Mouse (Mus musculus) MEL-GATA-1-ER (cell line): Measurements from ENCODE around the gene Eif5a.
A peak's percentile ranks its signal among the peaks of the same experiment; 100 is the strongest.
"Not testable (repeated sequence)": the region's sequence is repeated elsewhere in the genome, so short reads cannot be mapped to it uniquely, and the experiment has no call there.

ENCODE experiments used
- DNase-seq: peaks from one replicate; pipeline ENCODE4 v3.0.0-alpha.2; 2012; ENCODE audit warnings: low read depth; ENCODE audit errors: extremely low read depth

Gene Eif5a

DNA sequence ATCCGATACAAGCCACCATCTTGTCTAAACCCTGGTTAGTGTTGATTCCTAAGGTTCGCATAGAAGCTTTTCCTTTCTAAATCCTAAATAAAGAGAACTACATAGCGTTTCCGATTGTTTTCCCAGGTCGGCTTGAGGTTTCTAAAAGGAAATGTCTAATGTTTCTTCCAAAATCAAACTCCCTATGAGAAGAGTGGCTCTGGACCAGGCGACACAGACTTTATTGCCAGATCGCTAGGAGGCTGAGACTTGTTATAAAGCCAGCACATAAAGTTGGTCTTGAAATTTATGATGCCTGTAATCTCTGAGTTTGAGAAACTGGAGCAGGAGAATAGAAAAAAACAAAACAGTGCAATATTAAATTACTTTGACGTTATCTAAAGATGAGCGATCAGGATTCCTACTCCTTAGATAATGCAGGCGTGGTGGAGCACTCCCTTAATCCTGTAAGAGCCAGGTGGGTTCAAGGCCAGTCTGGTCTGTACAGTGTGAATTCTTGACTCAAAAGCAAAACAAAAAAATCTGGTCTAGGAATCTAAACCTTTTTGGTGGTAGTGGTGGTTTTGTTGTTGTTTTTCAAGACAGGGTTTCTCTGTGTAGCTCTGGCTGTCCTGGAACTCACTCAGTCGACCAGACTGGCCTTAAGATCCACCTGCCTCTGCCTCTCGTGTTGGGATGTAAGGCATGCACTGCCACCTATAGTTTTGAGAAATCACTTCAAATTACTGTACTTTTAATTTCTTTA lies 426 bp upstream of the Eif5a start:
- no peak for DNase-seq

DNA sequence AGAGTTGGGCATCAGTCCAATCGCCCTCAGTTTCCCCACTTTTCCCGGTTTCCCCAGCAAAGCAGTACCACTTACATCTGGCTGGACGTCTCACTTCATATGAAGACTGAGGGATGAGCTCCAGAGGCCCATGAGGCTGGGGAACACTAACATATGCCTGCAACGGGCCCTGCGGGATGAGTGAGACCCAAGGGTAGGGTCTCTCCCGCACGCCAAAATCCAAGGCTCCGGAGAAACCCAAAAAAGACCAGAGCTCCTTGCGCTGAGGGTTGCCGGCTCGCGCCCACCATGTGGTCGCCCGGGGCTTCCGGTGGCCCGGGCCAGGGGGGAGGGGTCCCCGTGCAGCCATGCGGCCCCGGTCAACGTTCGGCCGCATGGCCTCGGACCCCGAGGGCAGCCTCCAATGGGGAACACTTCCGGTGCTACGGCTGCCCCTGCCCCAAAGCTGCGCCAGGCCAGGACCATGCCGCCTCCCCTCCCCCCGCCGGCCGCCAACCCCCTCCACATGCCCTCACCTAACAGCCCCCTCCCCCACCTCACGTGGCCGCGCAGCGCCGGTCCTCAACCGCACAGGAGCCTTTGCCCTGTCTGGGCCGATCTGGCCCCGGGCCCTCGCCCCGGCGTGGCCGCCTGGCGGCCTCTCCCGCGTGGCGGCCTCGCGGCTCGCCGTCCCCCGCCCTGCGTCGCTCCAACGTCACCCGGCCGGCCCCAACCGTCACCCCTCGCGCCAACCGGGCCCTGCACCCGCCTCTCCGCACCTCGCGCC lies 1.3 kb downstream of the Eif5a start:
- DNase-seq: no peak

DNA sequence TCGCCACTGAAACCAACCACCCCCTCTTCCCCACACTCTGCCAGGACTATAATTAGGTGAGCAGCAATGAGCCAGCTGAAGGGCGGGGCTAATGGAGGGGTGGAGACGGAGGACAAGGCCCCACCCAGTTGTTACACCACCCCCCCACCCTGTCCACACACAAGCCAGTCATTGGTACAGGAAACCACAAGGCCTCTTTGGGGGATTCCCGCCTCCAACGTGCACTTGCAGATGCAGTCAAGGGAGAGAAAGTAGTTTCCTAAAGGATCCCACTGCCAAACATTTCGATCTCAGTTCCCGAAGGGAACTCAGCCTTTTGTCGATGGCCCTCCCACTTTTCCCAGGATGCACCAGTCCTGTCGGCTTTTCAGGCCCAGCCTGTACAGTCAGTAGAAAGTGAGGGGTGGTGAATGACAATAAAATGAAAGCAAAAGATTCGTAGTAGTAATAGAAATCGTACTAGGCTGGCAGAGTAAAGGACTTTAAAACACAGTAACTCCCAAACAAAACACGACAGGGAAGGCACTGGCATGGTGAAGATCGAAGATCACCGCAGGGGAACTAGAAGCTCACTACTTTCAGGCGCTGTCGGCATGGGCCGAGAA lies 2.0 kb downstream of the Eif5a start:
- peak; percentile 87 for DNase-seq

DNA sequence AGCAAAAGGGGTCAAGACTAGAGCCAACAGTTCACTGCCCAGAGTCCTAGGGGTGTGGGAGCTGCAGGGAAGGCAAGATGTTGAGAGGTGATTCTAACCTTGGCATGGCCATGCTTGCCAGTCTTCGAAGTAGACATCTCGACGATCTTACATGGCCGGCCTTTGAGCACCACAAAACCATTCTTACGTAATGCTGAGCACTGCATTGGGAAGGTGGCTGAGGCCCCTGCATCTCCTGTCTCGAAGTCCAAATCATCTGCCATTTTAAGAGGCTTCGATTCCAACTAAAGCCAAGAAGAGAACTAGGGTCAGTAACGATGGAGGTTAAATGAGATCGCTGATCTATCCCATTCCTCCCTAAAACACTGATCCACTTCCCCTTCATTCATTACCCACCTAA lies 2.7 kb downstream of the Eif5a start:
- DNase-seq: no peak

DNA sequence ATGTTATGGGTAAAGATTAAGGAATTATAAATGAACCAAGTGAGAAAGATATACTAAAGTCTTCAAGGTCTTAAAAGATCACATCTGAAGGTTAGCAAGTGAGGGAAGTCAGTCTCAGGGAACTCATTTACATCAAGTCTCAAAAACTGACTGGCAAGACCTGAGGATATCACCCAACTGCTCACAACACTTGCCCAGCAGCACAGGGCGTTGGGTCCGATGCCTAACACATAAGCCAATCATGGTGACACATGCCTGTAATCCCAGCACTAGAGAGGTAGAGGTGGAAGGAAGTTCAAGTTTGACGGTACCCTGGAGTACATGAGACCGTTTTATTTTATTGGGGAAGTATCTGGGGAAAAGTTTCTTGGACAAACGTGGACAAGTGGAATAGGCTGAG lies 3.6 kb downstream of the Eif5a start:
- DNase-seq: no peak

DNA sequence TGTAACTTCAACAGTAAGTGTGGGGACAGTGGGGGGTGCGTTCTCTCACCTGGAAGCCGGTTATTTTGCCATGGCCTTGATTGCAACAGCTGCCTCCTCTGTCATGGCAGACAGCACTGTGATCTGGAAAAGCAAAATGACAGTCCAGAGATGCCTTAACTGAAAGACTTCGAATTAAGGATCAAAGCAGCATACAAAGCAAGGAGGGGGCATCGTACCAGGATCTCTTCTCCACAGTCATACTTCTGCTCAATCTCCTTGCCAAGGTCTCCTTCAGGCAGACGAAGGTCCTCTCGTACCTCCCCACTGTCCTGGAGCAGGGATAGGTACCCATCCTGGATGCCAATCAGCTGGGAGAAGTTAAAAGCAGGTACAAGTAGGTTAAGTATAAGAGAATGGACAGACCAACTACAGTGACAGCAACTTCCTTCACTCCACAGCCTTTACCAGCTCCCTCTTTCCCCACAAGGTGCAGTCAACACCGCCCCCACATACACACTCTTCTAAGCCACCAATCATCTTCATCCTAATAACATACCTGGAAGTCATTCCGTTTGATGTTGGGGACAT lies 4.3 kb downstream of the Eif5a start:
- no peak for DNase-seq

DNA sequence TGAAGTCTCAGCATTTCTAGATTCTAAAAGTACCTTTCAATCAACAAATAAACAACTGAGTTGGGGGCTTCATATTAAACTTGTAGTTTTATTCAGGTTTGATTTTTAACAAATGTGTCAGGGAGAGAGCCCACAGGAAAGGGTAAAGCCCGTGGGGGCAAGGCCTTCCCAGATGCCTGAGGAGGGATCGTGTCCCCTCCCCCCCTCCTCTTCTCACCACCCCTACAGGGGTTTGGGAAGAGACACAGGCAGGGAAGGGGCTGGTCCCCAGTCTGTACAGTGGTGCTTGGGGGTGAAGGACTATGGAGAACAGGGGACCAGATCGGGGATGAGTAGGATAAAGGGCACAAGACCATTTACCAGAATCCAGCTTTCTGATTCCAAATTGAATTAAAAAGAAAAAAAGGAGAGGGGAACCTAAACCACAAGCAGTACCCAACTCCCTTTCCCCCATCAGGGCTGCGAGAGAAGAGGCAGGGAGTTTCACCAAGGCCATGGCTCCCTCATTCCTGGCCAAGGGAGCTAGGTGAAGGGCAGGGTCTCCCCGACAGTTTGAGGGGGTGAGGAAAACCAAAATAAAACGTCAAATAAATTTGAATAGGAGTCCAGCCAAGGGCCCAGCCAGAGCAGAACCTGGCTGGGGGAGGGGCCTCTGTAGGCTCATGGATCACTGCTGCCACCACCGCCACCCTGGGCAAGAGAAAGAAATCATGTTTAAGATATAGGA lies 4.9 kb downstream of the Eif5a start:
- DNase-seq: not testable (repeated sequence)

DNA sequence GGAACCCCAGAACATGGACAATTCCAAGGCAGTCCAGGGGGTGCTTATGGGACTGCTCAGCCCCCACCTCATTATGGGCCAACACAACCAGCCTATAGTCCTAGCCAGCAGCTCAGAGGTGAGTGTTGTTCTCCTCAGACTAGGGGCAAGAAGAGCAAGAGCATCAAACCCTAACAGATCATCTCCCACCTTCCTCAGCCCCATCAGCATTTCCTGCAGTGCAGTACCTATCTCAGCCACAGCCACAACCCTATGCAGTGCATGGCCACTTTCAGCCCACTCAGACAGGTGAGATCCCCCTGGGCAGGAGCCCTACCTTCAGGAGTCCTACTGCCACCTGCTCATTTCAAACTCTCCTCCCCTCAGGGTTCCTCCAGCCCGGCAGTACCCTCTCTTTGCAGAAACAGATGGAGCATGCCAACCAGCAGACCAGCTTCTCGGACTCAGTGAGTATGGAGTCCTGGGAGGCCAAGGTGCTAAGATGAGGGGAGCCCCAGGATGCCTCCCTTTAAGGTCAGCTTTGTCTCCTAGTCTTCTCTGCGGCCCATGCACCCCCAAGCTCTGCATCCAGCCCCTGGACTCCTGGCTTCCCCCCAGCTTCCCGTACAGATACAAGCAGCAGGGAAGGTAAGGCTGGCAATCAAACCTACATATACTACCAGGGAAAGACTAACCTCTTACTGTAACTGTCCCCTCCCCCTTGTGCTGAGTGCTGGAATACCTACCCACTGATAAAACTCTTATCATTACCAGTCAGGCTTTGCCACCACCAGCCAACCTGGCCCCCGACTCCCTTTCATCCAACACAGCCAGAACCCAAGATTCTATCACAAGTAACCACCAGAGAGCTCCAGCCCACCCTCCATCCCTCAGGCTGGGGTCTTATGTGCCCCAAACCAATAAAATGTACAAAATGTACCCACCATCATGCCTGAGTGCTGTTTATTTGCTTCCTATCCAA lies 5.8 kb downstream of the Eif5a start:
- DNase-seq: peak; percentile 77

DNA sequence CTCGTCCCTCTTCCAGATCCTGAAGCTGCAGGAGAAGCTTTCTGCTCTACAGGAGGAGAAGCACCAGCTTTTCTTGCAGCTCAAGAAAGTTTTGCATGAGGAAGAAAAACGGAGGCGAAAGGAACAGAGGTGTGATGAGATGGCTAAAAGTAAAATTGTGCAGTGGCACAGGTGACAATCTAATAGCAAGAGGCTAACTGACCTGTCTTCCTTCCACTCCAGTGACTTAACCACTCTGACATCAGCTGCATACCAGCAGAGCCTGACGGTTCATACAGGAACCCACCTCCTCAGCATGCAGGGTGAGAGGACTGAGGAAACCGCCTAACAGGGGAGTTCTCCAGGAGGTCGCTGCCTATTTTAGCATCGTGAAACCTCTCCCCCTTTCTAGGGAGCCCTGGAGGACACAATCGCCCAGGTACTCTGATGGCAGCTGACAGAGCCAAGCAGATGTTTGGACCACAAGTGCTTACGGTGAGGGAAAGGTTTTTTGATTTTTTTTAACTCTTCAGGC lies 6.8 kb downstream of the Eif5a start:
- no peak for DNase-seq

DNA sequence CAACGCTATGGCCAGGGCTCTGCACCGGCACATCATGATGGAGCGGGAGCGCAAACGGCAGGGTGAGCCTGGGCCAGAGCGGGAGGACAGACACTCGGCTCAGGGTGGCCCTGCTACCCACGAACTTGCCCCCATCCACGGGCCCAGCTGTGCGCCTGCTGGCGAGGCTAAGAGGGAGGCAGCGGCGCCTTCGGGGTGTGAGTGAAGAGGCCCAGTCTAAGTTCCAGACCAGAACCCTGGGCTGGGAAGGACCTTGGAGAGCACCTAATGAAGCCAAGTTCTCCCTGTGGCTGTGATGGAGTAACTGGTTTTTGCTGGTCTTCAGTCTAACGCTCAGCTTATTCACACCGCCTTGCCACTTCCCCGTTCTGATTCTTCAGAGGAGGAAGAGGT lies 7.4 kb downstream of the Eif5a start:
- no peak for DNase-seq

DNA sequence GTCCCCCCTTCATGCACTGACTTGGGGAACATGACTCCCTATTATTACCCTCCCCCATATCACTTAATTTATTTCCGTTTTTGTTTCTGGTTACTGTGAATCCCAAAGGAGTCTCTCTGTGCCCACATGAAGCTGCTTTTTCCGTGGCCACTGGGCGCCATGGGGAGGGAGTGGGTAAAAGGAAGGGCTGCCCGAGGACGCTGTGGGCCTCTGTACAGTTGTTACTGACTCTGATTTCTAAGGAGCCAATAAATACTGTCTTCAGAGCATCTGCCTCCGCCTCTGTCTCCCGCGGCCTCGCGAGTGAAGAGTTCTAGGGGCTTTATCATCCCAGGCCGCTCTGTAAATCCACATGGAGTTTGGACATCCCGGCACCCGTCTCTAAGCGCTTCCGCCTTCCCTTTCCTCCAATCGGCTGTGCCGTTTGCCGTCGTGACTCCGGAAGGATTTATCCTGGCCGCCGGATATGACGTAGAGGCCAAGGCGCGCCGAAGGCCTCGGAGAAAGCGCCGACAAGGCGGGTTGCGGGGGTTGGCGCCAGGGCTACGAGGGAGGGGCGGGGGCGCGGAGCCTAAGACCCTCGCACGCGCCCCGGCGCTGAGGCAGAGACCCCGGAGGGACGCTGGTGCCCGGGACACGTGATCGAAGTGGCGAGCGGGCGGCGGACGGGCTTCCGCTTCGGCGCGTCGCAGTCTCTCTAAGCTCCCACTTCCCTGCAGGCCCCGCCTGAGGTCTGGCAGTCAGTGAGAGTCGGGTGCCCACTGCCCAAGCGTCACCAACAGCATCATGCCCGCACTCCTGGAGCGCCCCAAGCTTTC lies 8.0 kb downstream of the Eif5a start, which contains the start of gene Gps2:
Gps2 (plus strand) TSS at position 335 of the 818 bp plus-strand sequence.
- peak; percentile 86 for DNase-seq

DNA sequence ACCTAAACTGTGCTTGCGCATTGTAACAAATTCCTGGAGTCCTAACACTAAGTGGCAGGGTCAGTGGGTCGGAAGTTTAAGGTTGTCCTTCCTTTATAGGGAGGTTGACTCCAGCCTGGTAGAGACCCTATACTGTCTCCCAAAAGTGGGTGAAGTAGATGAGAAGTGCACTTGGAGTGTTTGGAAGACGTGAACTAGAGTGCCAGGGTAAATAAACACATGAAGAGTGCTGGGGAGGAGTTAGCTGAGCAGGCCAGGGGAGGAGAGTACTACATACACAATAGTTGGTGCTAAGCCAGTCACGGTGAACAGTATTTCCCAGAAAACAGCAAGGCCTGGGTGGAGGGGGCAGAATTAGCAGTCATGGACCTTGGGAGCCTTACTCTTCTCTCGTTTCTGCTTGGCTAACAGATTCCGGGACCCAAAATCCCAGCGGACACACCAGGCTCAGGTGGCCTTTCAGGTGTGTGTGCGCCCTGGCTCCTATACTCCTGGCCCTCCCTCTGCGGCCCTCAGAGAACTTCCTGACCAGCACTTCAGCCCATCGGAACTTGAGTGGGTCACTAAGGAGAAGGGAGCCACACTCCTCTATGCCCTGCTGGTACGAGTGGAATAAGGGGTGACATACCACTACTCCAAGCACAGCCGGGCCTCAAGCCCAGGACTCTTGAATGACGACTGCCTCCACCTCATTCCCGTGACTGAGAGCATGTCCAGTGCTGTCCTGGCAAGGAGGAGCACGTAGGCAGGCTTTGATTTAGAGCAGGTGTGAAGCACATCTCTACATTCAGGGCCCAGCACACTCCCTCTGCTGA lies 8.8 kb downstream of the Eif5a start:
- no peak for DNase-seq

DNA sequence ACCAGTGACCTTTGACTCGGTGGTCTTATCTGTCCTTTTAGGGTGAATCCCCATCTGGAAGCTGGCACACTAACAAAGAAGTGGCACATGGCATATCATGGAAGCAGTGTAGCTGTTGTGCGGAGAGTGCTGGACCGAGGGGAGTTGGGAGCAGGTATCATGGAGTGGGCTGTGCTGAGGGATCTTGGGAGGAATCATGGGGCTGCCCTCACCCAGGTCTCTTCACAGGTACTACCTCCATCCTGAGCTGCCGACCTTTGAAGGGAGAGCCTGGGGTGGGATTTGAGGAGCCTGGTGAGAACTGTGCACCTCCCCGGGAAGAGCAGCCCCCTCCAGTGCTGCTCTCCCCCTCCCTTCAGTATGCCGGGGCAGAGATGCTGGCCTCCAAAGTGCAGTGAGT lies 10.1 kb downstream of the Eif5a start:
- DNase-seq: no peak

DNA sequence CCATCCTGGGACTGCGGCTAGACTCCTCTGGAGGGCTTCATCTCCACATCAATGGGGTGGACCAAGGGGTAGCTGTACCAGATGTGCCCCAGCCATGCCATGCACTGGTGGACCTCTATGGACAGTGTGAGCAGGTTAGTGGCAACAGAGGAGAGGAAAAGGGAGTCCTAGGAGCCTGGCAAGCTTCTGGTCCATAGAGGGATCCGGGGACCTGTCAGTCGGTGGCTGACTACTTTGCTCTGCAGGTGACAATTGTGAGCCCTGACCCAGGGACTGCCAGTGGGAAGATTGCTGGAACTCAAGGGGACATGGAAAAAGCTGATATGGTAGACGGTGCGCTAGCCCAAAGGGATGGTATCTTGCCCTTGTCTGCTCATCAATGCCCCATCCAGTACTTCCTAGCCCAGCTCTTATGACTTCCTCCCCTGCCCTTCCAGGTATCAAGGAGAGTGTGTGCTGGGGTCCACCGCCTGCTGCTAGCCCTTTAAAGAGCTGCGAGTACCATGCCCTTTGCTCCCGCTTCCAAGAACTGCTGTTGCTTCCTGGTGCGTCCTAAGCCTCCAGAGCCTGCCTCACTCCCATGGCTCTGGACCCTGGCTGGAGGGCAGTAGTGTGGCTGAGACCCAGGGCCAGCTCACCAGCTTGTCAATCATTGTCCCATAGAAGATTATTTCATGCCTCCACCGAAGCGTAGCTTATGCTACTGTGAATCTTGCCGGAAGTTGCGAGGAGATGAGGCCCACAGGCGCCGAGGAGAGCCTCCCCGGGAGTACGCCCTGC lies 10.8 kb downstream of the Eif5a start:
- DNase-seq: no peak

DNA sequence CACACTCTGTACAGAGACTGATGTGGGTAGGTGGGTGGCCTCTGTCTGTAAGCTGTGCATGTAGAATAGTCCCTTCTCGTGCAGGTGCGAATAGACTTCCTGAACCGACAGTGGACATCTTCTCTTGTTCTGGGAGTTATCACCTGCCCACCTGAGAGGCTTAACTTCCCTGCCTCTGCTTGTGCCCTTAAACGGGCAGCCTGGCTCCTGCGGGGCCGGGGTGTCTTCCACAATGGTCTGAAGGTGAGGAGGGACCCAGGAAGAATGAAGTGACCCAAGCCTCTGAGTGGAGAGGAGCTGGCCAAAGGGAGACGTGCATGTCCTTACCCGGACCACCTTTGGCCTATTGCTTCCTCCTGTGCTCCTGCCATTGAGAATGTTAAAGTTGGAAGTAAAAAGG lies 11.6 kb downstream of the Eif5a start:
- DNase-seq: no peak

DNA sequence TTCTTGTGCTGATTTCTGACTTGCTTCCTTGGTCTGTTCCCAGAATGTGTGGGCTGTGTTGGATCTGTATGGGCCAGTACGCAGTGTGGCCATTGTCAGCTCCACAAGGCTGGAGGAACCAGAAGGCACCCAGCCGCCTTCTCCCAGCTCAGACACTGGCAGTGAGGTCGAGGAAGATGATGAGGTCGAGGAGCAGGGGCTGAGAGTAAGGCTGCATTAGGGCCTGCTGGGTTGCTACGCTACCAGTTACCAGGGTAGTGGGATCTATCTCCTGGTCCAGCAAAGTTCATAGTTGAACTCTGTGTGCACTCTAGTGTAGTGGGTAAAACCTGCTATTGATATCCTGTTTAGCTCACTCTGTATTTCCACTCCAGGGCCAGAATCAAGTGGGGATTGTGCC lies 12.6 kb downstream of the Eif5a start:
- no peak for DNase-seq

DNA sequence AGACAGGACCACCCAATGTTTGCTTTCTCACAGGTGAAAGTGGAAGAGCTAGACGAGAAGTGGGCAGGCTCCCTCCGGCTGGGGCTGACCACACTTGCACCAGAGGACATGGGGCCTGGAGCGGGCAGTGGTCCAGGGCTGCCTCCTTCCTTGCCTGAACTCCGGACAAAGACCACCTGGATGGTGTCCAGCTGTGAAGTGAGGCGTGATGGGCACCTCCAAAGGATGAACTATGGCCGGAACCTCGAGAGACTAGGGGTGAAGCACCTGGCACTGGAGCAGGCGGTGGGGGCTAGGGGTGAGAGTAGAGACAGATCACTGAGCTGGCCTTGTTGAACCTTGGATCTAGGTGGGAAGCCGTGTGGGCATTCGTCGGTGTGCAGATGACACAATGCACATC lies 13.1 kb downstream of the Eif5a start:
- DNase-seq: no peak

DNA sequence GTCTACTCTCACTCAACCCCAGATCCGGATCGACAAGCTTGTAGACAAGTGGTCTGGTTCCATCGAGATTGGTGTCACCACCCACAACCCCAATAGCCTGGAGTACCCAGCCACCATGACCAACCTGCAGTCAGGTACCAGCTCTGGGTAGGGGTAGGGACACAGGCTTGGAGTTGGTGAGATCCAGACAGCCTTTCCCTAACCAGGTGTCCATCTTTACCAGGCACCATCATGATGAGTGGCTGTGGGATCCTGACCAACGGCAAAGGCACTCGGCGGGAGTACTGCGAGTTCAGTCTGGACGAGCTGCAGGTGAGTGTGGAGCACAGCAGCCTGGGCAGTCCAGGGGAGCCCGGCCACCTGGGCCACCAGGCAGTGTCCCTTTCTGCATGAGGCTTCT lies 17.4 kb downstream of the Eif5a start:
- no peak for DNase-seq
